Mouse (Mus musculus) CD4-positive helper T cell, adult 2 months (primary cell): ENCODE data around the gene Diras2.

Source experiments
- DNase-seq: peaks from one replicate; pipeline ENCODE4 v3.0.0-alpha.2; 2012; ENCODE audit warnings: low read depth, missing footprints, low spot score

The Diras2 gene

DNA sequence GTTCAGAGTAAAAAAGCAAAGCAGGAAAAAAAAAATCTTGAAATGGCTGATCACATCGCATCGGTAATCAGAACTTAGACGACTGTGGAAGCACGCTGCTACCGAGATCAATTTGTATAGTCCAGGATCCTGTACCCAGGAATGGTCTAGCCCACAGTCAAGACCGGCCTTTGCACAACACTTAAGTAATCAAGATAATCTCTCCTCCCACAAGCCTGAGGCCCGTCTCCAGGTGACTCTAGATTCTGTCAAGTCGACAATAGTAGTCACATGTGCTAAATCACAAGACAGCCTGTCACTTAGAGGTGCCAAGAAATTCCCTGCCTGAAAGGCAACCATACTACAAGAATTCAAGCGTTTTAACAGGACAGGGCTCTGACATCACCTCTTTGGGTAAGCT, at the start of gene Diras2:
TSS of gene Diras2 (minus strand) at position 159 of the 400 bp plus-strand sequence.
- no peak for DNase-seq

- DNase-seq, result no peak
Observed at GRCm38 (mm10) chr13:52578776-52579175, 47.7 kb upstream of the Diras2 start.

GRCm38 (mm10) chr13:52577939-52578338, 46.9 kb upstream of the Diras2 start:
- no peak for DNase-seq

GRCm38 (mm10) chr13:52577326-52577920, 46.3 kb upstream of the Diras2 start:
- no peak for DNase-seq

DNA sequence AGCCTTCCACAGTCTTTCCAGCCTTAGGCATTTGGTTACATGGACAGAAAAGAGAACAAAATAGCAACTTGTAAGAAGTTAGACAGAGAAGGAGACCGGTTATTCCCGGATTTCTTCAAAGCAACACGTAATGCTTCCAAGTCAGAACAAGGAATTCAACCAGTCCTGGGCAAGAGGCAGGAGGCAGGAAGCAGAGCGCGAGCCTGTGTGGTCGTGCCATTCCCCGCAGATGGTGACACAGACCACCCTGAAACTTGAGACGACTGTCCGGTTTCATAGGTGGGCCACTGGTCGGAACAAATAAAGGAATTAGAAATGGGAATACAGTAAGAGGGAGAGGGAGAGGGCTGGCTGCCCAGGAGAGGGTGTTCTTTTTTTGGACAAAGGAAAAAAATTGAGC, 45.8 kb upstream of the Diras2 start:
- no peak for DNase-seq

GRCm38 (mm10) chr13:52576021-52576614, 45.0 kb upstream of the Diras2 start:
- no peak for DNase-seq

DNA sequence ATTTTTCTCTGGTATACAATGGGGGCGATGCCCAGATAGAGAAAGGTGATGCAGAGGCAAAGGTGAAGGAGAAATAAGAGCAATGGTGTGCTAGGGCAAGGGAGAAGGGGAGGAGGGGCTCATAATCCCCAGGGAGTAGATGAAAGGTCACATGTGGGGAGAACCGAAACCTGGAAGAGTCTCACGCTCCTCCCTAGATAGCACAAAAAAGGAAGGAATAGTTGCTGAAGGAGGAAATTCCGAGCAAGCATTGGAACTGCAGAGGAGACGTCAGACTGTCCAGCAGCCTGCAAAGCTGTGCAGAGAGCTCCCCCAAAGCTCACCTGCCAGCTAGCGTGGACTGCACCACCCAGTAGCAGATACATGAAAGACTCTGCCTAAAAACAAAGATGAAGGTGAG, 44.4 kb upstream of the Diras2 start:
- DNase-seq, result no peak

GRCm38 (mm10) chr13:52574311-52574710, 43.2 kb upstream of the Diras2 start:
- DNase-seq, result no peak

DNA sequence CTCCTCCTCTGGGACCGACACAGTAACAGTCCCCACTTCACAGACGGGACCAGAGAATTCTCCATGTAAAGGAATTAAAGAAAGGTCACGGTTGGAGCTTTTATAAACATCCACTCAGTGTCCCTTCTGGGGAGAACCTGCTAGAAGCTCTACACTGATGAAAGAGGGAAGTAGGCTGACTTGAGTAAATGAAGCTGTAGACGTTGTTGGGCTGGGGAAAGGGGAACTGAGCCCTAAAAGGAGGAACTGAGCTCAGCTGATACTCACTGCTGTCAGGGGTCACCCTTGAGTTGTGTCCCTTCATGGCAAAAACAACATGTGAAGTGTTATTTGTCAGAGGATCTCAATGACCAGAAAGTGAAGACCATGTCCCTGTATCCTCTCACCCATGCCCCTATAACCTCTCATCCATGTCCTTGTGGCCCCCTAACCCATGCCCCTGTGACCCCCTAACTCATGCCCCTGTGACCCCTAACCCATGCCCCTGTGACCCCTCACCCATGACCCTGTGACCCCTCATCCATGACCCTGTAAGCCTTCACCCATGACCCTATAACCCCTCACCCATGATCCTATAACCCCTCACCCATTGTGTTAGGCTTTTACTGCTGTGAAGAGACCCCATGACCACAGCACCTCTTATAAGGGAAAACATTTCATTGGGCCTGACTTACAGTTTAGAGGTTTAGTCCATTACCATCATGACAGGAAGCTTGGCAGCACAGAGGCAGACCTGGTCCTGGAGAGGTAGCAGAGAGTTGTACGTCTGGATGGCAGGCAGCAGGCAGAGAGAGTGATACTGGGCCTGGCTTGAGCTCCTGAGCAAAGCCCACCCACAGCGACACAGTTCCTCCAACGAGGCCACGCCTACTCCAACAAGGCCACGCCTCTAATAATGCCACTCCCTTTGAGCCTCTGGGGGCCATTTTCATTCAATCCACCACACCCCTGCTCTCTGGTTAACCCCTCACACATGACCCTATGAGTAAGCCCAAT, 41.7 kb upstream of the Diras2 start:
- DNase-seq, result no peak

GRCm38 (mm10) chr13:52571591-52572384, 40.7 kb upstream of the Diras2 start:
- no peak for DNase-seq

- no peak for DNase-seq
Observed at GRCm38 (mm10) chr13:52570276-52570675, 39.2 kb upstream of the Diras2 start.

GRCm38 (mm10) chr13:52569194-52569769, 38.2 kb upstream of the Diras2 start:
- no peak for DNase-seq

DNA sequence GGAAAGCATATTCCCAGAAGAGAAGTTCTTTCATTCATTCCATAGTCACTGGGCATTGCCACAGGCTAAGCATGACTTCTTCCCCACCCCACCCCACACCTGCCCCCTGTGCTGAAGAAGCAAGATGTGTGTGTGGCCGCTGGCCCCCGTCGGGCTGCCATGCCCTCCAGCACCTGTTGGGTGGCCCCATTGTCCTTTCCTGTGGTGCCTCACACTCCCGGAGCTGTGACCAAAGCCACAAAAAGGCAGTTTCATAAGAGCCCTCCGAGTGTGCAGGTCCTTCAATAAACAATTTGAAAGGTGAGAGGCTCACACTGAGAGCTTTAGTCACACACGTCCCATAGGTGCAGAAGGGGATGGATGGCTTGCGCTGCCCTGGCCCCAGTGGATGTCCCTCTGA, 35.7 kb upstream of the Diras2 start:
- no peak for DNase-seq

DNA sequence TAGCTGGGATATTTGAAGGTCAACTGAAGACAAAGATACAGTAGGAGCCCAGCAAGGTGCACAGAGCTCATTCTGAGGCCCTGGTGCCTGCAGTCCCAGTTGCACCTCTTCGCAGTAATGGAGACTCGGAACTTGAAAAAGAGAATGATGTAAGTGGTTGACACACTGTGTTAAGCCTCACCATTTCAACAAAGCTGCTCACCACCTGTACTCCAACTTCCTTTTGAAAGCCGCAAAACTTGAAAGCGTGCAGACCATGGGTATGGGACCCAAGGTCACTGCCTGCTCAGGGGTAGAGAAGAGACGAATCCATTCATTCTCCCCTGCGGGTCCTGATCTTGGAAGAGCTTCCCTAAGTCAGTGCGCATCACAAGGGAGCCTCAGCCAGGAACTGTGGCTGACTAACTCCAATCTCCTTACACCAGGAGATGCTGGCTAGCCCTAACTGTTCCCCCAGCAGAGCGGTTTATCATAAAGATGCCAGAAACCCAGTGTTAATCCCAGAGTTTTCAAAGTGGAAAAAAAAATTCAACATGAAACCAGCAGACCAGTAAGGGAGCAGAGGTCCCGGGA, 35.2 kb upstream of the Diras2 start:
- no peak for DNase-seq

GRCm38 (mm10) chr13:52565103-52565739, 34.1 kb upstream of the Diras2 start:
- DNase-seq, result no peak

- DNase-seq, result no peak
Observed at GRCm38 (mm10) chr13:52562166-52562571, 31.1 kb upstream of the Diras2 start.

- DNase-seq, result no peak
Observed at GRCm38 (mm10) chr13:52561367-52562165, 30.5 kb upstream of the Diras2 start.

DNA sequence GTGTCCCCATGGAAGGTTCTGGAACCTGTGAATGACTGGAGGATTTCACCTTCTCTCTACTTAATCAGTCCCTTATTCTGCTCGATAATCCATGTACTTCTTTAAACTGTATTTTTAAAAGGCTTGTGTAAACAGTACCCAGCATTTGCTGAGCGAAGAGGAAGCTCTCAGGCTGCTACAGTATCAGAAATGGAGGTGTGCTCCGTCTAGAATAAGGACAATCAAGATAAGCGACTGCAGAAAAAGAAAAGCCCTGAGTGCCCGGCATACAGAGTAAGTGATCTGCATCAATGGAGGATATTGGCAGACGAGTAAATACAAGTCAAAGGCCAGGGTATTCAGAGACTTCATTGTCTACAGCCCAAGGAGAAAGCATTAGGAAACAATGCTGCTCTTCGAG, 26.3 kb upstream of the Diras2 start:
- no peak for DNase-seq

GRCm38 (mm10) chr13:52554722-52555121, 23.6 kb upstream of the Diras2 start:
- no peak for DNase-seq
